Mouse (Mus musculus) heart, adult 8-10 months (tissue): ENCODE measurements at regions not wholly inside any gene's neighbourhood (a gene's known extent, or its start where the extent isn't known, plus 50 kb on each side); places are given as distances from the start of the nearest gene placed in this dataset.

Source experiments
- DNase-seq: peaks from one replicate; pipeline ENCODE4 v3.0.0; 2022; ENCODE audit warnings: low spot score

DNA sequence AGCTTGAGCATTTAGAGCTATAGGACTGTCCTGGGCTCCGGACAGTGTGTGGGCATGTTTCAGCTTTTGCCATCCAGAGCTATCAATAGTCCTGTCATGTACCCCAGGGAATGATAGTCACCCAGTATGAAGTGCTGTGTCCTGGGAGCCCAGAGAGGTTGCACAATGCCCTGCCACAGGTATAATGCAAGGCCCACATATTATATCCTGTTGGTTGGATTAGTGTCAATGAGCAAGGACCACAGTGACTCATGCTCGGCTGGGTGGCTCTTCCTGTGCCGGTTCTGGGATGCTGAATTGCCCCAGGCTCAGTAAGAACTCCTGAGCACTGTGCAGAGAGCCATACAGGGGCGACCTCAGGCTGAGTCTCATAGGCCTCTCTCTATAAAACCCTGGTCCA, 54.5 kb upstream of the Ccnd1 start:
- no peak for DNase-seq

DNA sequence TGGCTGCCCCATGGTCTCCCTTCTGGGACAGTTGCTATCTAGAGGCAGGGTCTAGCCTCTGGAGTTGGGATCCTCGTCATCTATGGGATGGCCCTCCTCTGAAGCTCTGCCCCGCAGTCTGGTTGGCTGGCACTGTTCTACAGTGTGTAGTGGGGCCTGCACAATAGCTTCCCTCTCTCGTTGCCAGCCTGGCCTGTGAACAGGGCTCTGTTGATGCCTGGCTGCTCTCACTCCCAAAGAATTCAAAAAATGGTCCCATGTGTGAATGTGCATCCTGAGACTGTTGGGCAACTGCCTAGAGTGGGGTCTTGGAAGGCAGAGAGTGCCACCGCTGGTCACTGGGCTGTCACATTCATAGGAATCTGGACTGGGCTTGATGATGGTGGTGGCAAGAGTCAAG, 53.8 kb upstream of the Ccnd1 start:
- no peak for DNase-seq

DNA sequence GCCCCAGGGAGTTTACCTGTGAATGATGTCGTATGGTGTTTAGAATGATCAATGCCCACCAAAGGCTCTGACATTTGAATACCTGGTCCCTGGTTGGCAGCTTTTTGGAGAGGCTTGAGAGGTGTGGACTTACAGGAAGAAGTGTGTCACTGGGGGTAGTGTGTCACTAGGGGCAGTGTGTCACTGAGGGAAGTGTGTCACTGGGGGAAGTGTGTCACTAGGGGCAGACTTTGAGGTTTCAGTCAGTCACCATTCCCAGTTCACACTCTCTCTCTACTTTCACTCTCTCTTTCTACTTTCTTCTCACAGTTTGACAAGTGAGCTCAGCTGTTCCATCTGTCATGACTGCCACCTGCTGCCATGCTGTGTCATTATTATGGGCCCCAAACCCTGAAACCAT, 52.0 kb upstream of the Ccnd1 start:
- no peak for DNase-seq
